Mouse (Mus musculus) midbrain, embryonic 14.5 days (tissue): ENCODE data around the gene Cpt1a. TPM values are rescaled to one million over a fixed set of nuclear protein-coding genes. Genes with fewer than 3 reads are reported as not detected.

Experiments used
- ATAC-seq: fragments of 200-750 bp; cut with Nextera tagmentation; 2 replicates; pipeline ENCODE4 v1.8.0; 2017; ENCODE audit warnings: moderate number of reproducible peaks, moderate library complexity; ENCODE audit not compliant: low FRiP score, low TSS enrichment
- DNase-seq: peaks from one replicate; pipeline ENCODE4 v3.0.0-alpha.2; 2015
- H3K27ac ChIP-seq: fragments of 300-500 bp; sonication (generic); replicated peaks from 2 replicates; pipeline ENCODE4 v1.5.1; 2014; ENCODE audit warnings: mild to moderate bottlenecking, low read depth, low read length, moderate library complexity
- H3K27me3 ChIP-seq: fragments of 300-500 bp; sonication (generic); 2 replicates; pipeline ENCODE4 v1.6.1; 2014; ENCODE audit warnings: low read length, control low read depth, mixed read lengths; ENCODE audit not compliant: control insufficient read depth, insufficient read depth
- H3K36me3 ChIP-seq: fragments of 300-500 bp; sonication (generic); 2 replicates; pipeline ENCODE4 v1.6.1; 2014; ENCODE audit warnings: low read length, control low read depth; ENCODE audit not compliant: control insufficient read depth, insufficient read depth
- H3K4me1 ChIP-seq: fragments of 300-500 bp; sonication (generic); 2 replicates; pipeline ENCODE4 v1.6.1; 2014; ENCODE audit warnings: mild to moderate bottlenecking, antibody characterized with exemption, low read length, control low read depth; ENCODE audit not compliant: control insufficient read depth, insufficient read depth
- H3K4me2 ChIP-seq: fragments of 300-500 bp; sonication (generic); 2 replicates; pipeline ENCODE4 v1.6.1; 2014; ENCODE audit warnings: mild to moderate bottlenecking, low read length, moderate library complexity
- H3K4me3 ChIP-seq: fragments of 300-500 bp; sonication (generic); replicated peaks from 2 replicates; pipeline ENCODE4 v1.5.1; 2014; ENCODE audit warnings: low read depth, low read length
- H3K9ac ChIP-seq: fragments of 300-500 bp; sonication (generic); replicated peaks from 2 replicates; pipeline ENCODE4 v1.6.1; 2014; ENCODE audit warnings: mild to moderate bottlenecking, low read length, moderate library complexity
- H3K9me3 ChIP-seq: fragments of 300-500 bp; sonication (generic); 2 replicates; pipeline ENCODE4 v1.6.1; 2016; ENCODE audit warnings: low read length, control low read depth, mixed read lengths; ENCODE audit not compliant: control insufficient read depth
- WGBS: fragments of 180-500 bp; shearing (Covaris S2); extraction: QIAGEN DNeasy Blood & Tissue Kit; methylation state at CpG from one replicate; pipeline ENCODE4 v1.1.7; 2014; 5-methylcytosine and 5-hydroxymethylcytosine counted together
- microRNA-seq: library from miRNA; unstranded; fragments of <30 nt; microRNA quantifications from one replicate; pipeline ENCODE4, GENCODE M21; 2016
- polyA plus RNA-seq: library from polyadenylated mRNA; unstranded; fragments of >200 nt; fragmentation: Nextera tagmentation; extraction: Ambion mirVana; gene quantifications from 2 replicates; pipeline ENCODE4 v1.2.1, GENCODE M21; 2014

Gene Cpt1a
- polyA plus RNA-seq, 1 experiment from 2014 or later, result 19.2 TPM

- no peak overlapping the region for H3K27ac ChIP-seq
- no peak for DNase-seq
- no peak overlapping the region for H3K4me2 ChIP-seq
- no peak overlapping the region for H3K9ac ChIP-seq
- H3K9me3 ChIP-seq, result no peaks in the 10 kb centered on the region
- peaks cover 3% of the 10 kb centered on the region; the same call in 1 of the 2 replicates for H3K4me1 ChIP-seq
- H3K4me3 ChIP-seq, result no peak overlapping the region
- 45% methylated on average over 4 of the region's 4 CpGs for WGBS
- H3K36me3 ChIP-seq, result no peaks in the 10 kb centered on the region
- no peaks in the 10 kb centered on the region for H3K27me3 ChIP-seq
- no peak for ATAC-seq
These were observed 112.0 kb downstream of the Cpt1a start for GRCm38 (mm10) chr19:3434124-3434523.

DNA sequence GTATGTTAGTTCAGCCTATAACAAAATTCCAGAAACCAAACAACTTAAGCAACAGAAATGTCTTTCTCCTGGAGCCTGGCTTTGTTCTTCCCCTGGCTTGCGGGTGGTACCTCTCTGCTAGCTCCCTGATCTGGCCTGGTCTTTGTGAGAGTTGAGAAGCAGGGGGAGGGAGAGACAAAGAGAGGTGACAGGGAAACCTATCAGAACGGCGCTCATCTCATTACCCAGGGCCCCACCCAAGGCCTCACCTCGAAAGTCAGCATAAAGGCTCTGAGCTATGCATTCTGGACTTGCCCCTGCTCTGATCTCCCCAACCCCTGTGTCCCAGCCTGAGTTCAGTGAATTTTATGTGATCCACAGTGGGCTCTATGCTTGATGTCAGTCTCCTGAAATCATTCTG is 112.5 kb downstream of the Cpt1a start:
- H3K4me3 ChIP-seq, result no peak overlapping the region
- H3K9ac ChIP-seq, result no peak overlapping the region
- H3K4me1 ChIP-seq, result no peaks in the 10 kb centered on the region
- no peaks in the 10 kb centered on the region for H3K9me3 ChIP-seq
- H3K36me3 ChIP-seq, result no peaks in the 10 kb centered on the region
- WGBS, result 46% methylated on average over 4 of the region's 4 CpGs
- no peak overlapping the region for H3K27ac ChIP-seq
- H3K27me3 ChIP-seq, result no peaks in the 10 kb centered on the region
- H3K4me2 ChIP-seq, result no peak overlapping the region
- DNase-seq, result no peak
- ATAC-seq, result no peak

Small RNAs within 50 kb of the gene (microRNA-seq; reads per million reads assigned to microRNA genes)
- gene Mir6984, result 1.3 reads per million

Other genes with a start within 250 kb of the Cpt1a start
- 96.2 and 119 TPM in 2 replicates for gene Mrpl21, start 39.4 kb upstream of the Cpt1a start, polyA plus RNA-seq
- gene Ighmbp2, start 39.3 kb upstream of the Cpt1a start, polyA plus RNA-seq, result 8.5 and 9.9 TPM in 2 replicates
- 0.37 and 0.53 TPM in 2 replicates for gene Tesmin, start 66.5 kb downstream of the Cpt1a start, polyA plus RNA-seq
- gene Gal, start 92.2 kb downstream of the Cpt1a start, polyA plus RNA-seq, result 4.6 and 7.5 TPM in 2 replicates